Mouse (Mus musculus) C2C12 (cell line): Measurements from ENCODE around the gene Sfn. TPM values are rescaled to one million over a fixed set of nuclear protein-coding genes. Genes with fewer than 3 reads are reported as not detected.

Experiments
- H3K27me3 ChIP-seq: one replicate; pipeline ENCODE4 v1.6.1; 2011; ENCODE audit not compliant: control insufficient read depth, insufficient read depth, insufficient read length
- H3K36me3 ChIP-seq: one replicate; pipeline ENCODE4 v1.6.1; 2011; ENCODE audit not compliant: control insufficient read depth, insufficient read depth
- H3K4me3 ChIP-seq: one replicate; pipeline ENCODE4 v1.5.1; 2011; ENCODE audit warnings: mild to moderate bottlenecking, control low read depth; ENCODE audit not compliant: poor library complexity, insufficient read depth, severe bottlenecking
- H3K79me2 ChIP-seq: one replicate; pipeline ENCODE4 v1.6.1; 2011; ENCODE audit not compliant: control insufficient read depth, insufficient read depth
- H3K79me3 ChIP-seq: one replicate; pipeline ENCODE4 v1.6.1; 2011; ENCODE audit warnings: low read depth, control low read depth
- H3ac ChIP-seq: one replicate; pipeline ENCODE3; 2011; ENCODE audit warnings: low read depth; ENCODE audit not compliant: control insufficient read depth, insufficient read length
- CEBPB ChIP-seq: IDR thresholded peaks from one replicate; pipeline ENCODE4 v1.6.1; 2011; ENCODE audit warnings: low read depth, mild to moderate bottlenecking, control low read depth, moderate library complexity
- CTCF ChIP-seq: IDR thresholded peaks from one replicate; pipeline ENCODE4 v1.5.1; 2011; ENCODE audit not compliant: control insufficient read depth, insufficient read depth, insufficient read length
- FOSL1 ChIP-seq: IDR thresholded peaks from one replicate; pipeline ENCODE4 v1.8.0; 2011; ENCODE audit warnings: mild to moderate bottlenecking, low read length; ENCODE audit not compliant: poor library complexity, insufficient read depth, severe bottlenecking
- MAX ChIP-seq: IDR thresholded peaks from one replicate; pipeline ENCODE4 v1.6.1; 2011; ENCODE audit warnings: mild to moderate bottlenecking, control low read depth
- MYOD1 ChIP-seq: IDR thresholded peaks from one replicate; pipeline ENCODE4 v1.6.1; 2011; ENCODE audit warnings: low read depth; ENCODE audit not compliant: control insufficient read depth, insufficient read length
- MYOG ChIP-seq: IDR thresholded peaks from one replicate; pipeline ENCODE4 v1.6.1; 2011; ENCODE audit not compliant: control insufficient read depth, insufficient read length; ENCODE audit errors: extremely low read depth
- USF1 ChIP-seq: IDR thresholded peaks from one replicate; pipeline ENCODE4 v1.6.1; 2011; ENCODE audit warnings: low read depth, mild to moderate bottlenecking, control low read depth, moderate library complexity
- polyA plus RNA-seq: library from polyadenylated mRNA; unstranded; fragments of >200 nt; fragmentation: generic; extraction: Trizol; gene quantifications from one replicate; pipeline ENCODE4 v1.2.1, GENCODE M21; 2012; ENCODE audit warnings: missing spikeins

Gene Sfn
- polyA plus RNA-seq, 1 experiment = 0.54 TPM

DNA sequence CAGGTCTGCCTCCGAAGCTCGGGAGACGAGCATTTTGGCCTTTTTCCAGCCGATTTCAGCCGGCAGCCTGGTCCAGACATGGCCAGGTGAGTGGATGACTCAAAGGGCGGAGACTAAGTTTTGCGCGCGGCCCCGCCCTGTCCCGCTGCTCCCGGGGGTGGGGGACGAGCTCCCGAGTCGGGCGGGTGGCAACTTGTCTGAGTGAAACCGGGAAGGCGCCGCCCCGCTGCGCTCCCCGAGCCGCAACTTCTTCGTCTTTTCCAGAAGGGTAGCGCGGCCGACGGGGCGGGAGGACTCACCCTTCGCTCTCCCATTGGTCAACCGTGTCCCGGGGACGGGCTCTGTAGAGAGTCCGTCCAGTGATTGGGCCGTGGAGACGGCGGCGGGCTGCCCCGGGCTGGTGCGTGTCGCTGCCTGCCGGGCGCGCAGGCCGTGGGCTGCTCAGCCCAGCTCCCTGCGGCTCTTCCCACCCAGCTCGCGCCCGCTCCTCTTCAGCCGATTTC, 2.3 kb downstream of the Sfn start:
- H3K79me3 ChIP-seq = no peaks in the 10 kb centered on the region
- H3K79me2 ChIP-seq = no peaks in the 10 kb centered on the region
- H3ac ChIP-seq = peak overlapping the region; percentile 60
- H3K36me3 ChIP-seq = no peaks in the 10 kb centered on the region
- H3K27me3 ChIP-seq = no peaks in the 10 kb centered on the region
- peak overlapping the region; percentile 29 for H3K4me3 ChIP-seq
- TF ChIP-seq MYOD1 (no peak), MYOG (no peak), CEBPB (no peak), MAX (no peak), CTCF (no peak), USF1 (no peak), FOSL1 (no peak)

DNA sequence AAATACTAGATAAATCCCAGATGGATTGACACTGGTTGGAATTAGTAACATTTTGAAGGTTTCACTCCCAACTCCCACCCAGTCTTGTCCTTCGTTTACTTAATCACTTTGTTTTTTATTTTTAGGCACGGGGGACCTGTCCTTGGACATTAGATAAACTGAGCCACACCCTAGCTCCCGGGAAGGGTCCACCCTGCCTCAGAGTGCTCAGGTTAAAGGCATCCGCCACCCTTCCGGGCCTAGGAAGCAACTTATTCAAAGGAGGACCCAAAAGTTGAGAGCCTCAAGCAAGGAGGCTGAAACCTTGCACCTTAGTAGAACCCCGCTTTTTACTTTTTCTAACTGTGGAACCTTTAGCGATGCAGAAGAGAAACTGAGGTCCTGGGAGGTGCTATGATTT, 2.9 kb downstream of the Sfn start:
- Histone ChIP-seq H3K4me3 (peak overlapping the region; percentile 29), H3K79me2 (no peaks in the 10 kb centered on the region), H3ac (peak overlapping the region; percentile 8), H3K27me3 (no peaks in the 10 kb centered on the region), H3K36me3 (no peaks in the 10 kb centered on the region), H3K79me3 (no peaks in the 10 kb centered on the region)
- TF ChIP-seq CTCF = no peak
- TF ChIP-seq MYOG = no peak
- no peak for TF ChIP-seq MAX
- TF ChIP-seq FOSL1 = no peak
- no peak for TF ChIP-seq CEBPB
- TF ChIP-seq MYOD1 = no peak
- TF ChIP-seq USF1 = no peak

DNA sequence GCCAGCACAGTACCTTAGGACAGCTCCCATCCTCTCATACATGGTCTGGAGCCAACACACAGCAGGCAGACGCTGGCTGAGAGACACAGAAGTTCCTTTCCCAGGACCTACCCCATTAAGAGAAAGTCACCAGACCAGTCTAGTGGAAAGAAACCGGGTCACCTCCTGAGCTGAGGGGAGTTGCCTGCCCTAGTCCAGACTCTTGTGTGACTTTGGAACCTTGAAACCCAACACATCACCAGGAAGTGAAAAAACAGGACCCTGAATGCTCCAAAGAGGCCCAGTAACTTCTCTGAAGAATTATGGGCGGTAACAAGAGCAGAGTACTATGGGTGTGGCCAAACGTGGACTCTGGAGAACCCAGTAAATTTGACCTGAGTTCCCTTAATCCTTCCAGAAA, 3.4 kb downstream of the Sfn start:
- TF ChIP-seq MYOG = no peak
- TF ChIP-seq FOSL1 = no peak
- no peak for TF ChIP-seq CEBPB
- no peak for TF ChIP-seq MYOD1
- no peak for TF ChIP-seq CTCF
- no peaks in the 10 kb centered on the region for H3K79me2 ChIP-seq
- H3ac ChIP-seq = no peak overlapping the region
- H3K79me3 ChIP-seq = no peaks in the 10 kb centered on the region
- no peaks in the 10 kb centered on the region for H3K27me3 ChIP-seq
- no peak overlapping the region for H3K4me3 ChIP-seq
- no peaks in the 10 kb centered on the region for H3K36me3 ChIP-seq

DNA sequence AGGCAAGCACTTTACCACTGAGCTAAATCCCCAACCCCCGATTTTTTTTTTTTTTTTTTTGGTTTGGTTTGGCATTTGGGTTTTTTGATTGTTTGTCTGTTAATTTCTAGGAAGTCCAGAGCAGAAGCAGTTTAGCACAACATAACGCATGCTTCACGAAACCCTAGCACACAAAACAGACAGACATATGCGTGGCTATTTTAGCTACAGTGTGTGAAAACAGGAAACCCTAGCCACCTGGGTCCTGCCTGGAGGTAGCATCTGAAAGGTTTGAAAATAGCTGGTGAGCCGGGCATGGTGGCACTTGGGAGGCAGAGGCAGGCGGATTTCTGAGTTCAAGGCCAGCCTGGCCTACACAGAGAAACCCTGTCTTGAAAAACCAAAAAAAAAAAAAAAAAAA, 5.9 kb downstream of the Sfn start:
- no peaks in the 10 kb centered on the region for H3K79me3 ChIP-seq
- no peak overlapping the region for H3K4me3 ChIP-seq
- H3K27me3 ChIP-seq = no peaks in the 10 kb centered on the region
- TF ChIP-seq USF1 (no peak), MAX (no peak), FOSL1 (no peak), MYOD1 (no peak), MYOG (no peak), CTCF (no peak), CEBPB (no peak)
- H3ac ChIP-seq = no peak overlapping the region
- H3K79me2 ChIP-seq = no peaks in the 10 kb centered on the region
- H3K36me3 ChIP-seq = peaks cover 5% of the 10 kb centered on the region

DNA sequence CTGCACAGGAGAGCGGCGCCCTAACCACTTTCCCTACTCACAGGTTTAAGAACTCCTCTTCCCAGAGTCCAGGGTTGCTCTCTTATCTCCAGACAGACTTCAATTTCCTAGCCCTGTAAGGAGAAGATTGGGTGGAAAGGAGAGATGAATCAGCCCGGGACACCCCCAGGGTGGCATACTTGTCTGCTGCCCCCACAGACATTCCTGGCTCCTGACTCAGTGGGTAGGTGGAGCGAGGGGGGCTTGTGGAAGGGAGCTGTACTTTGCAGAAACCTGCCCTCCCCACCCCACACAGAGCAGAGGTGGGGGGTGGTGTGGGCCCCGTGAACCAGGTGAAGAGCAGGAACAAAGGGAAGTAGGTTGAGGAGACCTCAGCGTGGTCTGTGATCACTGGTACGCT, 6.4 kb downstream of the Sfn start:
- no peaks in the 10 kb centered on the region for H3K79me3 ChIP-seq
- H3K79me2 ChIP-seq = no peaks in the 10 kb centered on the region
- no peak for TF ChIP-seq CTCF
- no peak for TF ChIP-seq CEBPB
- no peak for TF ChIP-seq MYOG
- no peak for TF ChIP-seq MYOD1
- TF ChIP-seq MAX = no peak
- peaks cover 5% of the 10 kb centered on the region for H3K36me3 ChIP-seq
- no peaks in the 10 kb centered on the region for H3K27me3 ChIP-seq
- no peak overlapping the region for H3K4me3 ChIP-seq
- H3ac ChIP-seq = no peak overlapping the region

DNA sequence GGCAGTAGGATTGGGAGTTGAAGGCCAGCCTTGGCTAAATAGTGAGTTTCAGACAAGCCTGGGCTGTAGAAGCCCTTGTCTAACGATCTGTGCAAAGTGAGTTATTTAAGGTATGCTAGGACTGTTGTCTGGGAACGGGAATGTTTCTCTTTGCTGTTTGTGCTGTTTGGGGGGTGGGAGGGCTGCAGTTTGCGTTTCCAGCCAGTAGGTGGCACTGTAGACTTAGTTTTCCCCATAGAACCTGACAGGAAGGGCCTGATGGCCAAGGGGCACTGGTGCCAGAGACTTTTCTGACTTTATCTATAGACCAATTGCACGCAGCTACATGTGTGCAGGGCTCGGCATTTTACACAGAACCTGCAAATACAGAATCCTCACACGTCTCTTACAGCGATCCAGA, 9.4 kb downstream of the Sfn start:
- no peak overlapping the region for H3ac ChIP-seq
- H3K79me3 ChIP-seq = no peaks in the 10 kb centered on the region
- TF ChIP-seq FOSL1 (no peak), CEBPB (no peak), USF1 (no peak), MYOG (no peak), MAX (no peak), CTCF (peak; percentile 15), MYOD1 (no peak)
- no peak overlapping the region for H3K4me3 ChIP-seq
- no peaks in the 10 kb centered on the region for H3K79me2 ChIP-seq
- peaks cover 16% of the 10 kb centered on the region for H3K36me3 ChIP-seq
- H3K27me3 ChIP-seq = no peaks in the 10 kb centered on the region
